Mouse (Mus musculus): ENCODE measurements at regions not wholly inside any gene's neighbourhood (a gene's known extent, or its start where the extent isn't known, plus 50 kb on each side); places are given as distances from the start of the nearest gene placed in this dataset.
A peak's percentile ranks its signal among the peaks of the same experiment; 100 is the strongest.

GRCm38 (mm10) chr3:104712711-104713110, 68.1 kb upstream of the Ppm1j start:
- ATAC-seq: no peak

- ATAC-seq: peak; percentile 72
Observed at GRCm38 (mm10) chr3:104713836-104714631, 66.8 kb upstream of the Ppm1j start.

GRCm38 (mm10) chr3:104714679-104715326, 66.1 kb upstream of the Ppm1j start:
- ATAC-seq: peak; percentile 61

Data from activated CD4-positive, CD25-positive, alpha-beta regulatory T cell, adult 4 months (primary cell).